In genomic region chr6:110205973-110206372, GRCm38 (mm10) we compare ENCODE assay signal across 16 mouse cellular contexts.
DNase-seq lines count a peak whose midpoint lies in the region; ATAC-seq and TF ChIP-seq lines count a peak whose summit lies in the region.
"Had no signal": no experiment of that assay in that cellular context is flagged by ENCODE, and none has a peak within 500 bp of the region (broad histone marks: within the 10 kb centered on the region; RNA-seq: fewer than 3 reads in every experiment).

No protein-coding gene starts in this region.

- H3K4me2 ChIP-seq in neural tube, embryonic 11.5 days (ENCODE audit: low read depth): no peak overlapping the region
- H3K4me2 ChIP-seq in neural tube, embryonic 15.5 days: no peak overlapping the region
- H3K4me2 ChIP-seq in hindbrain, postnatal 0 days (ENCODE audit: low read depth, low read length): no peak overlapping the region
- H3K4me2 ChIP-seq: embryonic facial prominence, embryonic 13.5 days; heart, embryonic 11.5 days; kidney, embryonic 15.5 days had no signal

- no peaks in the 10 kb centered on the region for H3K9me3 ChIP-seq in neural tube, embryonic 11.5 days (ENCODE audit: control insufficient read depth, low read length)
- no peaks in the 10 kb centered on the region for H3K9me3 ChIP-seq in neural tube, embryonic 15.5 days (replicated peaks)
- no peaks in the 10 kb centered on the region for H3K9me3 ChIP-seq in hindbrain, postnatal 0 days (ENCODE audit: low read length)
- H3K9me3 ChIP-seq: embryonic facial prominence, embryonic 13.5 days; kidney, embryonic 15.5 days had no signal

- no peak overlapping the region for H3K9ac ChIP-seq in neural tube, embryonic 11.5 days (ENCODE audit: low read length)
- no peak overlapping the region for H3K9ac ChIP-seq in neural tube, embryonic 15.5 days (replicated peaks)
- no peak overlapping the region for H3K9ac ChIP-seq in hindbrain, postnatal 0 days (replicated peaks; ENCODE audit: low read length)
- H3K9ac ChIP-seq: embryonic facial prominence, embryonic 13.5 days; kidney, embryonic 15.5 days; liver, embryonic 14.5 days had no signal

- no peaks in the 10 kb centered on the region for H3K27me3 ChIP-seq in neural tube, embryonic 11.5 days (ENCODE audit: control insufficient read depth, insufficient read depth, low read length)
- H3K27me3 ChIP-seq in neural tube, embryonic 15.5 days (replicated peaks): no peaks in the 10 kb centered on the region
- H3K27me3 ChIP-seq in hindbrain, postnatal 0 days (ENCODE audit: insufficient read depth, low read length): no peaks in the 10 kb centered on the region
- H3K27me3 ChIP-seq: embryonic facial prominence, embryonic 13.5 days; kidney, embryonic 15.5 days had no signal

- H3K4me1 ChIP-seq in neural tube, embryonic 11.5 days (ENCODE audit: control insufficient read depth, insufficient read depth, low read length): no peaks in the 10 kb centered on the region
- no peaks in the 10 kb centered on the region for H3K4me1 ChIP-seq in neural tube, embryonic 15.5 days
- no peaks in the 10 kb centered on the region for H3K4me1 ChIP-seq in hindbrain, postnatal 0 days (ENCODE audit: insufficient read depth, low read length)
- H3K4me1 ChIP-seq: embryonic facial prominence, embryonic 13.5 days; kidney, embryonic 15.5 days had no signal

- H3K4me3 ChIP-seq in neural tube, embryonic 11.5 days (ENCODE audit: low read depth, low read length): no peak overlapping the region
- no peak overlapping the region for H3K4me3 ChIP-seq in neural tube, embryonic 15.5 days (replicated peaks)
- H3K4me3 ChIP-seq in hindbrain, postnatal 0 days (ENCODE audit: low read length): no peak overlapping the region
- H3K4me3 ChIP-seq: embryonic facial prominence, embryonic 13.5 days; kidney, embryonic 15.5 days; left cerebral cortex, adult 2 months had no signal

- DNase-seq in cerebellum, postnatal 14 days: peak; percentile 7 to 26
- no peak for DNase-seq in neural tube, embryonic 11.5 days (ENCODE audit: low spot score)
- DNase-seq in hindbrain, postnatal 0 days (ENCODE audit: low spot score): peak; percentile 25
- peak; percentile 23 for DNase-seq in telencephalon, adult 2 months (ENCODE audit: low read depth, low spot score)
- no peak for DNase-seq in spleen, postnatal 10 days (ENCODE audit: low spot score in 2 of 2)
- DNase-seq in left cerebral cortex, adult 9 months (ENCODE audit: low spot score in 2 of 2): no peak
- DNase-seq: adrenal gland, postnatal 25 days; cerebellum, adult 18-20 months had no signal

- H3K36me3 ChIP-seq in neural tube, embryonic 11.5 days (ENCODE audit: control insufficient read depth, insufficient read depth, low read length): no peaks in the 10 kb centered on the region
- H3K36me3 ChIP-seq in neural tube, embryonic 15.5 days: no peaks in the 10 kb centered on the region
- H3K36me3 ChIP-seq in hindbrain, postnatal 0 days (ENCODE audit: insufficient read depth, low read length): no peaks in the 10 kb centered on the region
- H3K36me3 ChIP-seq: embryonic facial prominence, embryonic 13.5 days; kidney, embryonic 15.5 days had no signal

- 59% methylated on average over 2 of the region's 2 CpGs for WGBS in neural tube, embryonic 11.5 days
- WGBS in neural tube, embryonic 15.5 days: 47% methylated on average over 2 of the region's 2 CpGs
- WGBS in hindbrain, postnatal 0 days: 42% methylated on average over 2 of the region's 2 CpGs

- no peak for TF ChIP-seq CTCF in hindbrain, postnatal 0 days (IDR thresholded peaks at IDR 0.05; ENCODE audit: low read depth)

- H3K27ac ChIP-seq in neural tube, embryonic 11.5 days (ENCODE audit: low read depth, low read length): no peak overlapping the region
- H3K27ac ChIP-seq in neural tube, embryonic 15.5 days (replicated peaks): no peak overlapping the region
- no peak overlapping the region for H3K27ac ChIP-seq in hindbrain, postnatal 0 days
- H3K27ac ChIP-seq: embryonic facial prominence, embryonic 13.5 days; kidney, embryonic 15.5 days; left cerebral cortex, adult 2 months; liver, embryonic 14.5 days; macrophage had no signal

- no peak for ATAC-seq in cerebellum, adult (ENCODE audit: insufficient number of reproducible peaks, low FRiP score, low TSS enrichment)
- ATAC-seq in neural tube, embryonic 11.5 days (ENCODE audit: insufficient read depth, low FRiP score, low TSS enrichment): peak; percentile 67
- ATAC-seq in neural tube, embryonic 15.5 days (ENCODE audit: low FRiP score): no peak
- no peak for ATAC-seq in hindbrain, postnatal 0 days

Comparison
In these comparisons a context has a peak if more than half of its experiments do, and no peak if none do; other contexts are left out.
1. DNase-seq: peak in cerebellum, postnatal 14 days (2 of 2), hindbrain, postnatal 0 days (single experiment) and telencephalon, adult 2 months (single experiment); none in neural tube, embryonic 11.5 days (single experiment), spleen, postnatal 10 days (0 of 2) and left cerebral cortex, adult 9 months (0 of 2).